Mouse (Mus musculus) E14TG2a.4 (cell line): Measurements from ENCODE around the gene Pcbp2.

Source experiments
- CTCF ChIP-seq: conservative IDR thresholded peaks from 2 replicates; pipeline ENCODE4 v1.5.1; 2014; ENCODE audit warnings: low read length
- NANOG ChIP-seq: IDR thresholded peaks from 2 replicates; pipeline ENCODE4 v1.6.1; 2014; ENCODE audit warnings: borderline replicate concordance, low read length, mixed read lengths

GRCm38 (mm10) chr15:102519211-102520141 is 49.1 kb downstream of the Pcbp2 start:
- TF ChIP-seq CTCF (no peak), NANOG (no peak)
